Mouse (Mus musculus): ENCODE results near the gene B3galt4. TPM values are rescaled to one million over a fixed set of nuclear protein-coding genes. Genes with fewer than 3 reads are reported as not detected.

Gene B3galt4
- polyA plus RNA-seq, 1 experiment, result 3.6 TPM

DNA sequence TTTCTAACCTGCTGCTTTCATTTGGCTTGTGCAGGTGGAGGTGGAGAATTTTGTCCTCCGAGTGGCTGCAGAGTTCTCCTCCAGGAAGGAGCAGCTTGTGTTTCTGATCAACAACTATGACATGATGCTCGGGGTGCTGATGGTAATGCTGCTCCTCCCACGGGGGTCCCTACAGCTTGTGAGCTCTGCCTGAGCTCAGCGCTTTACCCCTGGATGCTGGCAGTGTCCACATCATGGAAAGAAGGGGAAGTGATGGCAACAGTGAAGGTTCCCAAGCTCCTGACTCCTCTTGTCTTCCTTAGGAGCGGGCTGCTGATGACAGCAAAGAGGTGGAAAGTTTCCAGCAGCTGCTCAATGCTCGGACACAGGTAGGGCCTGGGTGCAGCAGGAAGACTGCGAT lies 11.6 kb upstream of the B3galt4 start:
- H3K27me3 ChIP-seq (ENCODE audit: control insufficient read depth, insufficient read depth, low read length, poor library complexity, severe bottlenecking), result no peaks in the 10 kb centered on the region
- no peak overlapping the region for H3K9ac ChIP-seq (ENCODE audit: low read depth, poor library complexity, severe bottlenecking)
- H3K4me3 ChIP-seq (ENCODE audit: low read depth, low read length), result no peak overlapping the region
- TF ChIP-seq EP300 (IDR thresholded peaks at IDR 0.05; ENCODE audit: insufficient read depth, low read depth, low read length) (no peak), CTCF (IDR thresholded peaks at IDR 0.05; ENCODE audit: low read depth, low read length) (no peak), POLR2A (IDR thresholded peaks at IDR 0.05; ENCODE audit: insufficient read depth, low read length) (no peak)
- no peaks in the 10 kb centered on the region for H3K9me3 ChIP-seq (replicated peaks; ENCODE audit: control insufficient read depth, insufficient read depth, low read length, poor library complexity, severe bottlenecking)
- H3K4me1 ChIP-seq (ENCODE audit: control insufficient read depth, insufficient read depth, low read length), result no peaks in the 10 kb centered on the region
- H3K36me3 ChIP-seq (ENCODE audit: control insufficient read depth, insufficient read depth, low read length, poor library complexity, severe bottlenecking), result no peaks in the 10 kb centered on the region
- no peak overlapping the region for H3K27ac ChIP-seq (ENCODE audit: insufficient read depth, low read length)

DNA sequence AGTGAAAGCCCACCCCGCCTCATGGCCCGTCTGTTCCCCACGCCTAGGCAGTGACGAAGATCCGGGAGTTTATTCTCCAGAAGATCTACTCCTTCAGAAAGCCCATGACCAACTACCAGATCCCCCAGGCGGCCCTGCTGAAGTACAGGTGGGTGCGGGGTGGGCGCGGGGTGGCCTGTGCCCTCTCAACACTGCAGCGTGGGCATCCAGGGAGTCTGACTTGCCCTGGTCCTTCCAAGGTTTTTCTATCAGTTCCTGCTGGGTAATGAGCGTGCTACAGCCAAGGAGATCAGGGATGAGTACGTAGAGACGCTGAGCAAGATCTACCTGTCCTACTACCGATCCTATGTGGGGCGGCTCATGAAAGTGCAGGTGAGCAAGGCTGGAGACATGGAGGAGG lies 8.7 kb upstream of the B3galt4 start:
- Histone ChIP-seq H3K4me3 (ENCODE audit: low read depth, low read length) (no peak overlapping the region), H3K9me3 (replicated peaks; ENCODE audit: control insufficient read depth, insufficient read depth, low read length, poor library complexity, severe bottlenecking) (no peaks in the 10 kb centered on the region), H3K4me1 (ENCODE audit: control insufficient read depth, insufficient read depth, low read length) (no peaks in the 10 kb centered on the region), H3K27ac (ENCODE audit: insufficient read depth, low read length) (no peak overlapping the region), H3K9ac (ENCODE audit: low read depth, poor library complexity, severe bottlenecking) (no peak overlapping the region), H3K36me3 (ENCODE audit: control insufficient read depth, insufficient read depth, low read length, poor library complexity, severe bottlenecking) (peaks cover 2% of the 10 kb centered on the region), H3K27me3 (ENCODE audit: control insufficient read depth, insufficient read depth, low read length, poor library complexity, severe bottlenecking) (no peaks in the 10 kb centered on the region)
- no peak for TF ChIP-seq POLR2A (IDR thresholded peaks at IDR 0.05; ENCODE audit: insufficient read depth, low read length)
- TF ChIP-seq CTCF (IDR thresholded peaks at IDR 0.05; ENCODE audit: low read depth, low read length), result no peak
- no peak for TF ChIP-seq EP300 (IDR thresholded peaks at IDR 0.05; ENCODE audit: insufficient read depth, low read depth, low read length)

DNA sequence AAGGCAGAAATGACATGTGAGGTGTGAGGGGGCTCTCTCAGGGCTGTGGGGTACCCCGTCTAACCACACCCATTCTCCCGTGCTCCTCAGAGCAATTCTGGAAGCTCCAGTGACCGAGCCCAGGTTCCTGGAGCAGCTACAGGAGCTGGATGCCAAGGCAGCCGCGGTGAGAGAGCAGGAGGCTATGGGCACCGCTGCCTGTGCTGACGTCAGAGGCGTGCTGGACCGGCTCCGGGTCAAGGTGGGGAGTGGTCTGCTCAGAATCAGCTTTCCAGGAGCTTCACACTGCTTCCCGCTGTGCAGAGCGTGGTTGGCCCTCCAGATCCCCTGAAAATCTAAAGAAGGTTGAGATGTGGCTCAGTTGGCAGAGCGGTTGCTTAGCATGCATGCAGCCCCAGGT lies 7.8 kb upstream of the B3galt4 start:
- Histone ChIP-seq H3K27me3 (ENCODE audit: control insufficient read depth, insufficient read depth, low read length, poor library complexity, severe bottlenecking) (no peaks in the 10 kb centered on the region), H3K9me3 (replicated peaks; ENCODE audit: control insufficient read depth, insufficient read depth, low read length, poor library complexity, severe bottlenecking) (no peaks in the 10 kb centered on the region), H3K4me1 (ENCODE audit: control insufficient read depth, insufficient read depth, low read length) (no peaks in the 10 kb centered on the region), H3K9ac (ENCODE audit: low read depth, poor library complexity, severe bottlenecking) (no peak overlapping the region), H3K27ac (ENCODE audit: insufficient read depth, low read length) (no peak overlapping the region), H3K4me3 (ENCODE audit: low read depth, low read length) (no peak overlapping the region), H3K36me3 (ENCODE audit: control insufficient read depth, insufficient read depth, low read length, poor library complexity, severe bottlenecking) (peaks cover 11% of the 10 kb centered on the region)
- TF ChIP-seq CTCF (IDR thresholded peaks at IDR 0.05; ENCODE audit: low read depth, low read length), result no peak
- no peak for TF ChIP-seq EP300 (IDR thresholded peaks at IDR 0.05; ENCODE audit: insufficient read depth, low read depth, low read length)
- TF ChIP-seq POLR2A (IDR thresholded peaks at IDR 0.05; ENCODE audit: insufficient read depth, low read length), result no peak

DNA sequence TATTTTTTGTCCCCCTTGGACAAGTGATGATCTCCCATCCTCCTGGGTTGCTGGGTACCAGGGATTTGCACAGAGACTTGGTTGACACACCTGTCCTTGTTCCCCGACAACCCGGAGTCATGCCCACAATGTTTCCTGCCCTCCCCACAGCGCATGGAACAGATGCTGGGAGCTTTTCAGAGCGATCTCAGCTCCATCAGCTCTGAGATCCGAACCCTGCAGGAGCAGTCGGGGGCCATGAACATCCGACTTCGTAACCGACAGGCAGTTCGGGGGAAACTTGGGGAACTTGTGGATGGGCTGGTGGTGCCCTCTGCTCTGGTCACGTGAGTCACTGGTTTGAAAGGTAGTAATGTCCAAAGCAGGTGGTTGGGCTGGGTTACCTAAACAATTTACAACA lies 7.2 kb upstream of the B3galt4 start:
- Histone ChIP-seq H3K9ac (ENCODE audit: low read depth, poor library complexity, severe bottlenecking) (no peak overlapping the region), H3K4me1 (ENCODE audit: control insufficient read depth, insufficient read depth, low read length) (no peaks in the 10 kb centered on the region), H3K9me3 (replicated peaks; ENCODE audit: control insufficient read depth, insufficient read depth, low read length, poor library complexity, severe bottlenecking) (no peaks in the 10 kb centered on the region), H3K27me3 (ENCODE audit: control insufficient read depth, insufficient read depth, low read length, poor library complexity, severe bottlenecking) (no peaks in the 10 kb centered on the region), H3K4me3 (ENCODE audit: low read depth, low read length) (no peak overlapping the region), H3K27ac (ENCODE audit: insufficient read depth, low read length) (no peak overlapping the region), H3K36me3 (ENCODE audit: control insufficient read depth, insufficient read depth, low read length, poor library complexity, severe bottlenecking) (peaks cover 17% of the 10 kb centered on the region)
- TF ChIP-seq CTCF (IDR thresholded peaks at IDR 0.05; ENCODE audit: low read depth, low read length) (no peak), POLR2A (IDR thresholded peaks at IDR 0.05; ENCODE audit: insufficient read depth, low read length) (no peak), EP300 (IDR thresholded peaks at IDR 0.05; ENCODE audit: insufficient read depth, low read depth, low read length) (no peak)

DNA sequence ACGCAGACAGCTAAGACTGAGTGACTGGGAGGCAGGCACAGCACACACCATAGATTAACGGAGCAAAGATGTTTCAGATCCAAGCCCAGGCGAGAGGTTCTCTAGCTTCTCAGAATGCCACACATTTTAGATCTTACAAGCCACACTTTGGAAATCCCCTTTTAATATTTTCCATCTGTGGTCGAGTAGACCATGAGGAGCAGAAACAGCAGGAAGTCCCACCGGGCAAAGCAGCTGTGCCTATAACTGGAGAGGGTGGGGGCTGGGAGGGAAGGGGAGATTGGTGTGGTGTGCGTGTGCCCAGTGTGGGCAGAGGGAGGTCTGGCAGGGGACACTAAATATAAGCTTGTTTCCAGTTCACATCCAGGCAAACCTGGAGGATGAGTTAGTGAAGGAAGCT lies 6.2 kb upstream of the B3galt4 start:
- H3K4me1 ChIP-seq (ENCODE audit: control insufficient read depth, insufficient read depth, low read length), result no peaks in the 10 kb centered on the region
- H3K9ac ChIP-seq (ENCODE audit: low read depth, poor library complexity, severe bottlenecking), result no peak overlapping the region
- no peaks in the 10 kb centered on the region for H3K27me3 ChIP-seq (ENCODE audit: control insufficient read depth, insufficient read depth, low read length, poor library complexity, severe bottlenecking)
- no peaks in the 10 kb centered on the region for H3K9me3 ChIP-seq (replicated peaks; ENCODE audit: control insufficient read depth, insufficient read depth, low read length, poor library complexity, severe bottlenecking)
- H3K36me3 ChIP-seq (ENCODE audit: control insufficient read depth, insufficient read depth, low read length, poor library complexity, severe bottlenecking), result peaks cover 27% of the 10 kb centered on the region
- no peak for TF ChIP-seq CTCF (IDR thresholded peaks at IDR 0.05; ENCODE audit: low read depth, low read length)
- TF ChIP-seq POLR2A (IDR thresholded peaks at IDR 0.05; ENCODE audit: insufficient read depth, low read length), result no peak
- TF ChIP-seq EP300 (IDR thresholded peaks at IDR 0.05; ENCODE audit: insufficient read depth, low read depth, low read length), result no peak
- H3K27ac ChIP-seq (ENCODE audit: insufficient read depth, low read length), result no peak overlapping the region
- no peak overlapping the region for H3K4me3 ChIP-seq (ENCODE audit: low read depth, low read length)

DNA sequence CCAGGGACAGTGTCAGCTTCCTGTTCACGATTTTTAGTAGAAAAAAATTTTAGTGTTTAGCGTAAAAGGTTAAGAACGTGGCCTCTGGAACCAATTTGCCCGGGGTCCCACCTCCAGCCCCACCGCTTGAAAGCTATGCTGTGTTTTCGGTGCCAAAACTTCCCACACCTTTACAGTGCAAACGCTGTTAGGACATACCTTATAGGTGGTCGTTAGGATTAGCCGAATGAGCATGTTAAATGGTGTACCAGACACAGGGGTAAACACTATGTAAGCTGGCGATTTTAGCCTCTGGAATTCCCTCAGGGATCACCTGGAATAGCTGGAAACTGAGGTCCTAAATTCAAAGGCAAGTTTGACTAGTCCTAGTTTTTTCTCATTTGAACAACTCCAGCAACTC lies 5.0 kb upstream of the B3galt4 start:
- Histone ChIP-seq H3K9ac (ENCODE audit: low read depth, poor library complexity, severe bottlenecking) (peak overlapping the region; percentile 65), H3K36me3 (ENCODE audit: control insufficient read depth, insufficient read depth, low read length, poor library complexity, severe bottlenecking) (peaks cover 34% of the 10 kb centered on the region), H3K27me3 (ENCODE audit: control insufficient read depth, insufficient read depth, low read length, poor library complexity, severe bottlenecking) (no peaks in the 10 kb centered on the region), H3K4me1 (ENCODE audit: control insufficient read depth, insufficient read depth, low read length) (no peaks in the 10 kb centered on the region), H3K27ac (ENCODE audit: insufficient read depth, low read length) (no peak overlapping the region), H3K4me3 (ENCODE audit: low read depth, low read length) (peak overlapping the region; percentile 85), H3K9me3 (replicated peaks; ENCODE audit: control insufficient read depth, insufficient read depth, low read length, poor library complexity, severe bottlenecking) (no peaks in the 10 kb centered on the region)
- TF ChIP-seq CTCF (IDR thresholded peaks at IDR 0.05; ENCODE audit: low read depth, low read length) (no peak), EP300 (IDR thresholded peaks at IDR 0.05; ENCODE audit: insufficient read depth, low read depth, low read length) (no peak), POLR2A (IDR thresholded peaks at IDR 0.05; ENCODE audit: insufficient read depth, low read length) (no peak)

Data from ES-Bruce4 (cell line).